8 mouse cellular contexts compared by ENCODE assay signal in the genomic region with DNA sequence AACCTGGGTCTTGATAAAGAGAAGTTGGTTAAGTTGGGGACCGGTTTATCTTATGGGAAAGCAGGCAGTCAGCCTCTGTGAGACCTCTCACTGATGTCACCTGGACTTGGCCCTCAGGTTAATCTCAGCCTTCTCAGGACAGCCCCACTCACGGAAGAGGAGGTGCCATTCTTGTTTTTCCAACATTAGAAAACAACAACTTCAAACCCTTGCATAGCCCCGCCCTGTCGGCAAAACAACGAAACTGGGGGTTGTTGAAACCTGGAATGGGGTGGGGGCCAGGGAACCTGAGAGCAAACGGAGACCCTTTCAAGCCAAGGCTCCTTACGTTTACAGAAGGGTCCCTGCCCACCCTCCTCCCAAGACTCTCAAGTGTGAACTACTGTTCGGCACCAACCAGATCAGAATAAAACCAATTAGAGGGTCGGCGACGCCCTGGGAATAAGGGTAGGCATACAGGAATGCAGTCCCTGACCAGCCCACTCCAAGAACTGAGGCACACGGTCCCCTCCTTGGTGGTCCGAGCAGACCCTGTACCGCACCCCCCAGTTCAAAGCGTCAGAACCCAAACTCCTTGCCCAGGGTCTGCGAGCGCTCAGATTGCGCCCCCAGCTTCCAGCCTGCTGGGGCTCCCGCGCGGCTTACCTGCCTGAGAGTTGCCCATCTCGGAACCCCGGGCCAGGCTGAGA. TPM values are rescaled to one million over a fixed set of nuclear protein-coding genes. Genes with fewer than 3 reads are reported as not detected.
DNase-seq lines count a peak whose midpoint lies in the region; ATAC-seq lines count a peak whose summit lies in the region.

No protein-coding gene starts in this region.

- WGBS in heart, embryonic 14.5 days: 4% methylated on average over 23 of the region's 23 CpGs
- WGBS in embryonic facial prominence, embryonic 14.5 days: 3% methylated on average over 21 of the region's 23 CpGs
- 2% methylated on average over 23 of the region's 23 CpGs for WGBS in kidney, embryonic 14.5 days
- 3% methylated on average over 23 of the region's 23 CpGs for WGBS in midbrain, embryonic 11.5 days

- peak overlapping the region; percentile 70 for H3K9ac ChIP-seq in heart, embryonic 14.5 days (ENCODE audit: low read length)
- peak overlapping the region; percentile 67 for H3K9ac ChIP-seq in embryonic facial prominence, embryonic 14.5 days (ENCODE audit: low read depth, low read length)
- peak overlapping the region; percentile 60 for H3K9ac ChIP-seq in kidney, embryonic 14.5 days (ENCODE audit: low read depth, low read length)
- H3K9ac ChIP-seq in midbrain, embryonic 11.5 days (ENCODE audit: low read length): peak overlapping the region; percentile 20; the same call in 1 of the 2 replicates

- H3K36me3 ChIP-seq in heart, embryonic 14.5 days (ENCODE audit: control insufficient read depth, insufficient read depth, low read length): no peaks in the 10 kb centered on the region
- no peaks in the 10 kb centered on the region for H3K36me3 ChIP-seq in embryonic facial prominence, embryonic 14.5 days (ENCODE audit: control insufficient read depth, insufficient read depth, low read length)
- H3K36me3 ChIP-seq in kidney, embryonic 14.5 days (ENCODE audit: control insufficient read depth, insufficient read depth, low read length): no peaks in the 10 kb centered on the region
- no peaks in the 10 kb centered on the region for H3K36me3 ChIP-seq in midbrain, embryonic 11.5 days (ENCODE audit: control insufficient read depth, insufficient read depth, low read length)

- intact Hi-C loops in heart, postnatal 10 days (cut with DNase I): no loop called here

- H3K27ac ChIP-seq in heart, embryonic 14.5 days (replicated peaks in 1 of 2; ENCODE audit: control insufficient read depth in 1 of 2, insufficient read depth in 1 of 2, low read depth in 2 of 2, low read length in 2 of 2): no peak overlapping the region
- H3K27ac ChIP-seq in embryonic facial prominence, embryonic 14.5 days (replicated peaks; ENCODE audit: low read depth, low read length): peak overlapping the region; percentile 86
- H3K27ac ChIP-seq in kidney, embryonic 14.5 days (ENCODE audit: low read depth, low read length): peak overlapping the region; percentile 85
- H3K27ac ChIP-seq in midbrain, embryonic 11.5 days (ENCODE audit: low read depth, low read length): no peak overlapping the region

- H3K9me3 ChIP-seq in heart, embryonic 14.5 days (ENCODE audit: control insufficient read depth, low read length): no peaks in the 10 kb centered on the region
- no peaks in the 10 kb centered on the region for H3K9me3 ChIP-seq in embryonic facial prominence, embryonic 14.5 days (ENCODE audit: control insufficient read depth, low read length)
- H3K9me3 ChIP-seq in kidney, embryonic 14.5 days (ENCODE audit: control insufficient read depth, low read length): no peaks in the 10 kb centered on the region
- no peaks in the 10 kb centered on the region for H3K9me3 ChIP-seq in midbrain, embryonic 11.5 days (ENCODE audit: control insufficient read depth, low read length)

- H3K4me3 ChIP-seq in heart, embryonic 14.5 days (ENCODE audit: control insufficient read depth in 1 of 2, insufficient read depth in 1 of 2, low read depth in 1 of 2, low read length in 2 of 2): peak overlapping the region; percentile 56 to 75
- peak overlapping the region; percentile 69 for H3K4me3 ChIP-seq in embryonic facial prominence, embryonic 14.5 days (ENCODE audit: low read depth, low read length)
- peak overlapping the region; percentile 71 for H3K4me3 ChIP-seq in kidney, embryonic 14.5 days (ENCODE audit: low read length)
- H3K4me3 ChIP-seq in midbrain, embryonic 11.5 days (ENCODE audit: low read depth, low read length): peak overlapping the region; percentile 64

- ATAC-seq in heart, embryonic 14.5 days (ENCODE audit: insufficient number of reproducible peaks, insufficient read depth, low FRiP score, low read depth): 0 out of 2 replicates have a peak, but pooled peaks have one; percentile 14
- no peak; the same call in 1 of the 2 replicates for ATAC-seq in embryonic facial prominence, embryonic 14.5 days (ENCODE audit: low read depth)
- ATAC-seq in kidney, embryonic 14.5 days (ENCODE audit: low FRiP score, low TSS enrichment): peak; percentile 28
- peak; percentile 36 for ATAC-seq in midbrain, embryonic 11.5 days (ENCODE audit: low FRiP score)

- no peak for DNase-seq in heart, postnatal 10 days
- no peak for DNase-seq in embryonic facial prominence, embryonic 14.5 days (ENCODE audit: low spot score)
- DNase-seq in midbrain, embryonic 11.5 days (ENCODE audit: low spot score, missing footprints): peak; percentile 86
- DNase-seq in layer of hippocampus, adult 18-20 months (ENCODE audit: low spot score in 2 of 2): no peak
- DNase-seq in left cerebral cortex, adult 18-20 months (ENCODE audit: low spot score in 2 of 2): no peak
- no peak for DNase-seq in cerebellum, postnatal 25 days

- peak overlapping the region; percentile 99 for H3K4me2 ChIP-seq in heart, embryonic 14.5 days (ENCODE audit: low read length)
- H3K4me2 ChIP-seq in embryonic facial prominence, embryonic 14.5 days (ENCODE audit: low read depth, low read length): peak overlapping the region; percentile 98
- peak overlapping the region; percentile 97 for H3K4me2 ChIP-seq in kidney, embryonic 14.5 days (replicated peaks; ENCODE audit: low read depth, low read length)
- peak overlapping the region; percentile 99 for H3K4me2 ChIP-seq in midbrain, embryonic 11.5 days

- peaks cover 11 to 14% of the 10 kb centered on the region in 2 experiments for H3K4me1 ChIP-seq in heart, embryonic 14.5 days (ENCODE audit: control insufficient read depth in 2 of 2, insufficient read depth in 2 of 2, low read length in 2 of 2)
- H3K4me1 ChIP-seq in embryonic facial prominence, embryonic 14.5 days (ENCODE audit: control insufficient read depth, insufficient read depth, low read length): peaks cover 8% of the 10 kb centered on the region; the same call in 1 of the 2 replicates
- peaks cover 3% of the 10 kb centered on the region; the same call in 1 of the 2 replicates for H3K4me1 ChIP-seq in kidney, embryonic 14.5 days (ENCODE audit: control insufficient read depth, insufficient read depth, low read length)
- H3K4me1 ChIP-seq in midbrain, embryonic 11.5 days (ENCODE audit: control insufficient read depth, insufficient read depth, low read length): peaks cover 5% of the 10 kb centered on the region; the same call in 1 of the 2 replicates

- H3K27me3 ChIP-seq in heart, embryonic 14.5 days (ENCODE audit: control insufficient read depth, insufficient read depth, low read length): peaks cover 20% of the 10 kb centered on the region
- H3K27me3 ChIP-seq in embryonic facial prominence, embryonic 14.5 days (replicated peaks; ENCODE audit: control insufficient read depth, insufficient read depth, low read length): peaks cover 28% of the 10 kb centered on the region
- H3K27me3 ChIP-seq in kidney, embryonic 14.5 days (ENCODE audit: control insufficient read depth, insufficient read depth, low read length): peaks cover 25% of the 10 kb centered on the region
- H3K27me3 ChIP-seq in midbrain, embryonic 11.5 days (ENCODE audit: control insufficient read depth, insufficient read depth, low read length): peaks cover 32% of the 10 kb centered on the region

RNA-seq across cellular contexts. Expression of gene Erbb3, which starts 0.5 kb away (rescaled TPM):
- 2.9 and 3.5 TPM in 2 replicates for polyA plus RNA-seq in heart, embryonic 14.5 days (2014; fragmentation: Nextera tagmentation; extraction: Ambion mirVana)
- total RNA-seq in heart, postnatal 10 days (2021): 1 to 10 TPM; 7.7 to 8.6 TPM
- 22.5 and 22.7 TPM in 2 replicates for polyA plus RNA-seq in embryonic facial prominence, embryonic 14.5 days (2014; fragmentation: Nextera tagmentation; extraction: Ambion mirVana)
- 5.1 and 11.8 TPM in 2 replicates for polyA plus RNA-seq in kidney, embryonic 14.5 days (2014; fragmentation: Nextera tagmentation; extraction: Ambion mirVana)
- 0.49 and 0.77 TPM in 2 replicates for polyA plus RNA-seq in midbrain, embryonic 11.5 days (2014; fragmentation: Nextera tagmentation; extraction: Ambion mirVana)
- 1 to 10 TPM; 7.1 to 7.5 TPM for total RNA-seq in layer of hippocampus, adult 18-20 months (2021)
- total RNA-seq in left cerebral cortex, adult 18-20 months (2021): 1 to 10 TPM; 5.1 to 5.2 TPM

RNA-seq across cellular contexts. Expression of gene Pa2g4, which starts 23.1 kb away (rescaled TPM):
- polyA plus RNA-seq in heart, embryonic 14.5 days (2014; fragmentation: Nextera tagmentation; extraction: Ambion mirVana): 123 TPM in 2 replicates
- total RNA-seq in heart, postnatal 10 days (2021): 10 to 100 TPM; 60.0 to 64.4 TPM
- polyA plus RNA-seq in embryonic facial prominence, embryonic 14.5 days (2014; fragmentation: Nextera tagmentation; extraction: Ambion mirVana): 187 and 202 TPM in 2 replicates
- 237 and 254 TPM in 2 replicates for polyA plus RNA-seq in kidney, embryonic 14.5 days (2014; fragmentation: Nextera tagmentation; extraction: Ambion mirVana)
- polyA plus RNA-seq in midbrain, embryonic 11.5 days (2014; fragmentation: Nextera tagmentation; extraction: Ambion mirVana): 241 and 249 TPM in 2 replicates
- 10 to 100 TPM; 60.4 to 61.7 TPM for total RNA-seq in layer of hippocampus, adult 18-20 months (2021)
- total RNA-seq in left cerebral cortex, adult 18-20 months (2021): 10 to 100 TPM; 58.3 TPM

RNA-seq across cellular contexts. Expression of gene Rps26, which starts 37.6 kb away (rescaled TPM):
- 540 and 605 TPM in 2 replicates for polyA plus RNA-seq in heart, embryonic 14.5 days (2014; fragmentation: Nextera tagmentation; extraction: Ambion mirVana)
- 100 to 1,000 TPM; 395 TPM for total RNA-seq in heart, postnatal 10 days (2021)
- polyA plus RNA-seq in embryonic facial prominence, embryonic 14.5 days (2014; fragmentation: Nextera tagmentation; extraction: Ambion mirVana): 1,114 and 1,162 TPM in 2 replicates
- 1,019 and 1,352 TPM in 2 replicates for polyA plus RNA-seq in kidney, embryonic 14.5 days (2014; fragmentation: Nextera tagmentation; extraction: Ambion mirVana)
- polyA plus RNA-seq in midbrain, embryonic 11.5 days (2014; fragmentation: Nextera tagmentation; extraction: Ambion mirVana): 588 and 638 TPM in 2 replicates
- 100 to 1,000 TPM; 273 to 330 TPM for total RNA-seq in layer of hippocampus, adult 18-20 months (2021)
- 100 to 1,000 TPM; 232 to 257 TPM for total RNA-seq in left cerebral cortex, adult 18-20 months (2021)

RNA-seq across cellular contexts. Expression of gene Rpl41, which starts 39.8 kb away (rescaled TPM):
- 2,755 and 3,168 TPM in 2 replicates for polyA plus RNA-seq in heart, embryonic 14.5 days (2014; fragmentation: Nextera tagmentation; extraction: Ambion mirVana)
- 1,000 to 10,000 TPM; 2,064 to 2,152 TPM for total RNA-seq in heart, postnatal 10 days (2021)
- 4,564 and 5,119 TPM in 2 replicates for polyA plus RNA-seq in embryonic facial prominence, embryonic 14.5 days (2014; fragmentation: Nextera tagmentation; extraction: Ambion mirVana)
- 4,683 and 5,796 TPM in 2 replicates for polyA plus RNA-seq in kidney, embryonic 14.5 days (2014; fragmentation: Nextera tagmentation; extraction: Ambion mirVana)
- polyA plus RNA-seq in midbrain, embryonic 11.5 days (2014; fragmentation: Nextera tagmentation; extraction: Ambion mirVana): 2,670 and 2,991 TPM in 2 replicates
- total RNA-seq in layer of hippocampus, adult 18-20 months (2021): 1,000 to 10,000 TPM; 1,532 to 1,582 TPM
- 1,000 to 10,000 TPM; 1,493 to 1,582 TPM for total RNA-seq in left cerebral cortex, adult 18-20 months (2021)

RNA-seq across cellular contexts. Expression of gene Zc3h10, which starts 41.3 kb away (rescaled TPM):
- 7.3 and 8.2 TPM in 2 replicates for polyA plus RNA-seq in heart, embryonic 14.5 days (2014; fragmentation: Nextera tagmentation; extraction: Ambion mirVana)
- 10 to 100 TPM in 1 of 2 experiments, 1 to 10 TPM in 1; 9.8 to 10.1 TPM for total RNA-seq in heart, postnatal 10 days (2021)
- polyA plus RNA-seq in embryonic facial prominence, embryonic 14.5 days (2014; fragmentation: Nextera tagmentation; extraction: Ambion mirVana): 11.4 and 12.5 TPM in 2 replicates
- polyA plus RNA-seq in kidney, embryonic 14.5 days (2014; fragmentation: Nextera tagmentation; extraction: Ambion mirVana): 11.3 and 13.5 TPM in 2 replicates
- 16.0 and 19.0 TPM in 2 replicates for polyA plus RNA-seq in midbrain, embryonic 11.5 days (2014; fragmentation: Nextera tagmentation; extraction: Ambion mirVana)
- 10 to 100 TPM; 13.6 to 15.6 TPM for total RNA-seq in layer of hippocampus, adult 18-20 months (2021)
- 10 to 100 TPM; 15.9 to 20.7 TPM for total RNA-seq in left cerebral cortex, adult 18-20 months (2021)

Comparison
In these comparisons a context has a peak if more than half of its experiments do, and no peak if none do; other contexts are left out.
1. H3K27ac ChIP-seq: peak in embryonic facial prominence, embryonic 14.5 days (single experiment) and kidney, embryonic 14.5 days (single experiment); none in heart, embryonic 14.5 days (0 of 2) and midbrain, embryonic 11.5 days (single experiment).
2. H3K9ac ChIP-seq: peak in every context shown above with its lines; median percentile 70 in heart, embryonic 14.5 days; 67 in embryonic facial prominence, embryonic 14.5 days; 60 in kidney, embryonic 14.5 days; 20 in midbrain, embryonic 11.5 days.
3. Peak in every context shown above with its lines, with median percentiles within 50 percentile points of each other: H3K4me2 ChIP-seq and H3K4me3 ChIP-seq.